11 mouse cellular contexts compared by ENCODE assay signal in the genomic region with DNA sequence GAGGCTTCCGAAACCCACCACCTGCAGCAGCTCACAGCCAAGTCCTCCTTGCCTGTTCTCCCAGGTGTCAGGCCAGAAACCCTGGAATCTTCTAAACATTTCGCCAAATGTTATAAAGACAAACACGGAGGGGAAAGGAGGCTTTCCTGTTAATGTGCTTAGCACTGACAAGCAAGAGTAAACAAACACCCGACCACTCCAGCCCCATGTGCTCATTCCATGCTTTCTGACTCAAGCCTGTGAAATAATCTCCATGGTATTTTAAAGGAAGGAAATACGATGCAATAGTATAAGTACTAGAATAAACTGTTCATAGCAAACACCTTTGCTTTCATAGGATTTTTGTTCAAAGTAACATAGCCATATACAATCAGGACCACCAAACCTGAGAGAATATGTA. TPM values are rescaled to one million over a fixed set of nuclear protein-coding genes. Genes with fewer than 3 reads are reported as not detected.
DNase-seq lines count a peak whose midpoint lies in the region; ATAC-seq and TF ChIP-seq lines count a peak whose summit lies in the region.
"Had no signal": no experiment of that assay in that cellular context is flagged by ENCODE, and none has a peak within 500 bp of the region (broad histone marks: within the 10 kb centered on the region; RNA-seq: fewer than 3 reads in every experiment).

No protein-coding gene starts in this region.

- no peak for DNase-seq in layer of hippocampus, adult 2 months (ENCODE audit: low spot score in 2 of 2)
- DNase-seq in layer of hippocampus, postnatal 14 days (ENCODE audit: low spot score in 2 of 2) = no peak
- no peak for DNase-seq in hindbrain, postnatal 0 days (ENCODE audit: low spot score)
- no peak for DNase-seq in layer of hippocampus, adult 11-12 months (ENCODE audit: low spot score)
- no peak for DNase-seq in yolk sac, embryonic 10.5 days (ENCODE audit: low spot score)
- no peak for DNase-seq in spleen, adult 18-20 months
- DNase-seq: gastrocnemius, postnatal 14 days; thymus, postnatal 36 days had no signal

- H3K4me2 ChIP-seq in embryonic facial prominence, embryonic 13.5 days = no peak overlapping the region
- no peak overlapping the region for H3K4me2 ChIP-seq in hindbrain, postnatal 0 days (ENCODE audit: low read depth, low read length)
- H3K4me2 ChIP-seq in midbrain, embryonic 16.5 days (ENCODE audit: low read length) = no peak overlapping the region

- TF ChIP-seq CTCF in layer of hippocampus, adult 2 months (conservative IDR thresholded peaks at IDR 0.05) = no peak
- no peak for TF ChIP-seq CTCF in hindbrain, postnatal 0 days (IDR thresholded peaks at IDR 0.05; ENCODE audit: low read depth)

- H3K9ac ChIP-seq in embryonic facial prominence, embryonic 13.5 days = 0 out of 2 replicates have a peak overlapping the region, but pooled peaks have one; percentile 33
- H3K9ac ChIP-seq in hindbrain, postnatal 0 days (replicated peaks; ENCODE audit: low read length) = no peak overlapping the region
- H3K9ac ChIP-seq in midbrain, embryonic 16.5 days (ENCODE audit: low read depth, low read length) = no peak overlapping the region

- H3K4me3 ChIP-seq in layer of hippocampus, adult 2 months = no peak overlapping the region
- no peak overlapping the region for H3K4me3 ChIP-seq in embryonic facial prominence, embryonic 13.5 days
- no peak overlapping the region for H3K4me3 ChIP-seq in hindbrain, postnatal 0 days (ENCODE audit: low read length)
- H3K4me3 ChIP-seq in midbrain, embryonic 16.5 days (ENCODE audit: low read depth, low read length) = no peak overlapping the region

- H3K27me3 ChIP-seq in embryonic facial prominence, embryonic 13.5 days = no peaks in the 10 kb centered on the region
- H3K27me3 ChIP-seq in hindbrain, postnatal 0 days (ENCODE audit: insufficient read depth, low read length) = no peaks in the 10 kb centered on the region
- no peaks in the 10 kb centered on the region for H3K27me3 ChIP-seq in midbrain, embryonic 16.5 days (ENCODE audit: control insufficient read depth, insufficient read depth, low read depth, low read length)

- H3K27ac ChIP-seq in layer of hippocampus, adult 2 months = peak overlapping the region; percentile 80
- peak overlapping the region; percentile 92 for H3K27ac ChIP-seq in embryonic facial prominence, embryonic 13.5 days
- peak overlapping the region; percentile 88 for H3K27ac ChIP-seq in hindbrain, postnatal 0 days
- H3K27ac ChIP-seq in midbrain, embryonic 16.5 days (ENCODE audit: low read length) = peak overlapping the region; percentile 83

- H3K36me3 ChIP-seq in embryonic facial prominence, embryonic 13.5 days = no peaks in the 10 kb centered on the region
- no peaks in the 10 kb centered on the region for H3K36me3 ChIP-seq in hindbrain, postnatal 0 days (ENCODE audit: insufficient read depth, low read length)
- H3K36me3 ChIP-seq in midbrain, embryonic 16.5 days (ENCODE audit: control insufficient read depth, insufficient read depth, low read length) = no peaks in the 10 kb centered on the region

- H3K9me3 ChIP-seq in embryonic facial prominence, embryonic 13.5 days = no peaks in the 10 kb centered on the region
- H3K9me3 ChIP-seq in hindbrain, postnatal 0 days (ENCODE audit: low read length) = no peaks in the 10 kb centered on the region
- no peaks in the 10 kb centered on the region for H3K9me3 ChIP-seq in midbrain, embryonic 16.5 days (replicated peaks; ENCODE audit: control insufficient read depth, low read length, poor library complexity, severe bottlenecking)
- H3K9me3 ChIP-seq: G1E had no signal

- H3K4me1 ChIP-seq in embryonic facial prominence, embryonic 13.5 days = peaks cover 60% of the 10 kb centered on the region
- peaks cover 48% of the 10 kb centered on the region for H3K4me1 ChIP-seq in hindbrain, postnatal 0 days (ENCODE audit: insufficient read depth, low read length)
- H3K4me1 ChIP-seq in midbrain, embryonic 16.5 days (ENCODE audit: control insufficient read depth, insufficient read depth, low read length) = peaks cover 31% of the 10 kb centered on the region

- 59% methylated on average over 5 of the region's 5 CpGs for WGBS in embryonic facial prominence, embryonic 13.5 days
- WGBS in hindbrain, postnatal 0 days = 39% methylated on average over 5 of the region's 5 CpGs
- WGBS in midbrain, embryonic 16.5 days = 53% methylated on average over 5 of the region's 5 CpGs

- no peak for ATAC-seq in embryonic facial prominence, embryonic 13.5 days (ENCODE audit: insufficient number of reproducible peaks, insufficient read depth, low FRiP score, low TSS enrichment, low read depth)
- no peak for ATAC-seq in hindbrain, postnatal 0 days
- ATAC-seq in midbrain, embryonic 16.5 days = no peak

RNA-seq across cellular contexts. Expression of gene Gna12, which starts 38.0 kb away (rescaled TPM):
- total RNA-seq in layer of hippocampus, adult 2 months (2021) = 10 to 100 TPM; 78.3 to 80.5 TPM
- 10 to 100 TPM; 88.7 to 96.0 TPM for total RNA-seq in layer of hippocampus, postnatal 14 days (2021)
- polyA plus RNA-seq in embryonic facial prominence, embryonic 13.5 days (2015; fragmentation: Nextera tagmentation; extraction: Ambion mirVana) = 9.3 and 14.3 TPM in 2 replicates
- 201 and 208 TPM in 2 replicates for total RNA-seq in hindbrain, postnatal 0 days (2014; rRNA removed)
- polyA plus RNA-seq in hindbrain, postnatal 0 days (2015; fragmentation: Nextera tagmentation; extraction: Ambion mirVana) = 32.8 and 35.9 TPM in 2 replicates
- polyA plus RNA-seq in midbrain, embryonic 16.5 days (2015; fragmentation: Nextera tagmentation; extraction: Ambion mirVana) = 9.3 and 11.0 TPM in 2 replicates
